Mouse (Mus musculus): ENCODE results near the gene Siah1a. TPM values are rescaled to one million over a fixed set of nuclear protein-coding genes. Genes with fewer than 3 reads are reported as not detected.

The Siah1a gene
- polyA plus RNA-seq, 1 experiment from 2014 or later = 67.9 TPM

- Histone ChIP-seq H3K9ac (replicated peaks) (no peak overlapping the region), H3K4me3 (replicated peaks) (no peak overlapping the region), H3K36me3 (no peaks in the 10 kb centered on the region), H3K27me3 (replicated peaks) (no peaks in the 10 kb centered on the region), H3K4me2 (no peak overlapping the region; the same call in 1 of the 2 replicates), H3K9me3 (replicated peaks) (no peaks in the 10 kb centered on the region), H3K4me1 (peaks cover 43% of the 10 kb centered on the region), H3K27ac (replicated peaks) (no peak overlapping the region)
- ATAC-seq (ENCODE audit: low FRiP score) = no peak
- WGBS = 76% methylated on average over 7 of the region's 7 CpGs
Observed at GRCm38 (mm10) chr8:86742605-86743345, 3.0 kb downstream of the Siah1a start.

GRCm38 (mm10) chr8:86741627-86742026 lies 4.1 kb downstream of the Siah1a start:
- Histone ChIP-seq H3K9ac (replicated peaks) (no peak overlapping the region), H3K4me2 (no peak overlapping the region), H3K9me3 (replicated peaks) (no peaks in the 10 kb centered on the region), H3K36me3 (no peaks in the 10 kb centered on the region), H3K4me1 (peaks cover 39% of the 10 kb centered on the region), H3K27me3 (replicated peaks) (no peaks in the 10 kb centered on the region), H3K4me3 (replicated peaks) (no peak overlapping the region), H3K27ac (replicated peaks) (no peak overlapping the region)
- ATAC-seq (ENCODE audit: low FRiP score) = no peak

- H3K9ac ChIP-seq (replicated peaks) = no peak overlapping the region
- no peak overlapping the region for H3K27ac ChIP-seq (replicated peaks)
- H3K36me3 ChIP-seq = no peaks in the 10 kb centered on the region
- H3K4me1 ChIP-seq = peaks cover 39% of the 10 kb centered on the region
- H3K4me3 ChIP-seq (replicated peaks) = no peak overlapping the region
- H3K27me3 ChIP-seq (replicated peaks) = no peaks in the 10 kb centered on the region
- H3K9me3 ChIP-seq (replicated peaks) = no peaks in the 10 kb centered on the region
- H3K4me2 ChIP-seq = no peak overlapping the region
- ATAC-seq (ENCODE audit: low FRiP score) = no peak
Observed at GRCm38 (mm10) chr8:86740899-86741298, 4.8 kb downstream of the Siah1a start.

GRCm38 (mm10) chr8:86735446-86736111 lies 10.2 kb downstream of the Siah1a start:
- no peak for ATAC-seq (ENCODE audit: low FRiP score)
- Histone ChIP-seq H3K36me3 (no peaks in the 10 kb centered on the region), H3K4me1 (peaks cover 32% of the 10 kb centered on the region), H3K27ac (replicated peaks) (no peak overlapping the region), H3K9ac (replicated peaks) (no peak overlapping the region), H3K4me3 (replicated peaks) (no peak overlapping the region), H3K9me3 (replicated peaks) (no peaks in the 10 kb centered on the region), H3K4me2 (no peak overlapping the region), H3K27me3 (replicated peaks) (no peaks in the 10 kb centered on the region)
- 56% methylated on average over 3 of the region's 3 CpGs for WGBS

- H3K27me3 ChIP-seq (replicated peaks) = no peaks in the 10 kb centered on the region
- H3K27ac ChIP-seq (replicated peaks) = no peak overlapping the region
- H3K4me2 ChIP-seq = no peak overlapping the region
- no peaks in the 10 kb centered on the region for H3K9me3 ChIP-seq (replicated peaks)
- H3K9ac ChIP-seq (replicated peaks) = no peak overlapping the region
- no peak for ATAC-seq (ENCODE audit: low FRiP score)
- 88% methylated on average over 1 of the region's 1 CpGs for WGBS
- peaks cover 38% of the 10 kb centered on the region for H3K4me1 ChIP-seq
- H3K36me3 ChIP-seq = no peaks in the 10 kb centered on the region
- no peak overlapping the region for H3K4me3 ChIP-seq (replicated peaks)
Observed at GRCm38 (mm10) chr8:86734954-86735353, 10.8 kb downstream of the Siah1a start.

GRCm38 (mm10) chr8:86734171-86734570 lies 11.6 kb downstream of the Siah1a start:
- WGBS = 81% methylated on average over 4 of the region's 4 CpGs
- no peak for ATAC-seq (ENCODE audit: low FRiP score)
- H3K27ac ChIP-seq (replicated peaks) = no peak overlapping the region
- H3K4me2 ChIP-seq = no peak overlapping the region
- no peak overlapping the region for H3K4me3 ChIP-seq (replicated peaks)
- H3K9me3 ChIP-seq (replicated peaks) = no peaks in the 10 kb centered on the region
- no peaks in the 10 kb centered on the region for H3K36me3 ChIP-seq
- H3K9ac ChIP-seq (replicated peaks) = no peak overlapping the region
- peaks cover 39% of the 10 kb centered on the region for H3K4me1 ChIP-seq
- H3K27me3 ChIP-seq (replicated peaks) = no peaks in the 10 kb centered on the region

GRCm38 (mm10) chr8:86730860-86731259 lies 14.9 kb downstream of the Siah1a start:
- Histone ChIP-seq H3K9ac (replicated peaks) (no peak overlapping the region), H3K36me3 (no peaks in the 10 kb centered on the region), H3K4me2 (no peak overlapping the region), H3K4me1 (peaks cover 47% of the 10 kb centered on the region), H3K4me3 (replicated peaks) (no peak overlapping the region), H3K27ac (replicated peaks) (no peak overlapping the region), H3K27me3 (replicated peaks) (no peaks in the 10 kb centered on the region), H3K9me3 (replicated peaks) (no peaks in the 10 kb centered on the region)
- no peak for ATAC-seq (ENCODE audit: low FRiP score)
- WGBS = 90% methylated on average over 1 of the region's 1 CpGs

- WGBS = 59% methylated on average over 3 of the region's 3 CpGs
- no peak for ATAC-seq (ENCODE audit: low FRiP score)
- no peaks in the 10 kb centered on the region for H3K9me3 ChIP-seq (replicated peaks)
Observed at GRCm38 (mm10) chr8:86730303-86730702, 15.4 kb downstream of the Siah1a start.

GRCm38 (mm10) chr8:86728224-86728950 lies 17.3 kb downstream of the Siah1a start:
- no peak overlapping the region for H3K27ac ChIP-seq (replicated peaks)
- 76% methylated on average over 19 of the region's 19 CpGs for WGBS
- no peak for ATAC-seq (ENCODE audit: low FRiP score)
- no peaks in the 10 kb centered on the region for H3K9me3 ChIP-seq (replicated peaks)
- H3K4me3 ChIP-seq (replicated peaks) = no peak overlapping the region
- H3K4me1 ChIP-seq = peaks cover 32% of the 10 kb centered on the region
- H3K9ac ChIP-seq (replicated peaks) = no peak overlapping the region
- peaks cover under 1% of the 10 kb centered on the region; the same call in 1 of the 2 replicates for H3K36me3 ChIP-seq
- no peak overlapping the region for H3K4me2 ChIP-seq
- no peaks in the 10 kb centered on the region for H3K27me3 ChIP-seq (replicated peaks)

More at GRCm38 (mm10) chr8:86730303-86730702, 15.4 kb downstream of the Siah1a start:
- Histone ChIP-seq H3K27ac (replicated peaks) (no peak overlapping the region), H3K4me1 (peaks cover 41% of the 10 kb centered on the region), H3K27me3 (replicated peaks) (no peaks in the 10 kb centered on the region), H3K4me3 (replicated peaks) (no peak overlapping the region), H3K36me3 (no peaks in the 10 kb centered on the region; the same call in 1 of the 2 replicates), H3K9ac (replicated peaks) (0 out of 2 replicates have a peak overlapping the region, but pooled peaks have one; percentile 7), H3K4me2 (no peak overlapping the region)

GRCm38 (mm10) chr8:86726959-86727358 lies 18.8 kb downstream of the Siah1a start:
- Histone ChIP-seq H3K27ac (replicated peaks) (no peak overlapping the region), H3K4me3 (replicated peaks) (no peak overlapping the region), H3K36me3 (peaks cover 3% of the 10 kb centered on the region; the same call in 1 of the 2 replicates), H3K9me3 (replicated peaks) (no peaks in the 10 kb centered on the region), H3K4me1 (peaks cover 32% of the 10 kb centered on the region), H3K9ac (replicated peaks) (no peak overlapping the region), H3K27me3 (replicated peaks) (no peaks in the 10 kb centered on the region), H3K4me2 (no peak overlapping the region)
- WGBS = 75% methylated on average over 6 of the region's 6 CpGs
- ATAC-seq (ENCODE audit: low FRiP score) = no peak

- Histone ChIP-seq H3K27ac (replicated peaks) (no peak overlapping the region), H3K36me3 (peaks cover 17% of the 10 kb centered on the region; the same call in 1 of the 2 replicates), H3K27me3 (replicated peaks) (no peaks in the 10 kb centered on the region), H3K4me3 (replicated peaks) (no peak overlapping the region), H3K4me1 (no peaks in the 10 kb centered on the region), H3K9me3 (replicated peaks) (no peaks in the 10 kb centered on the region), H3K4me2 (no peak overlapping the region), H3K9ac (replicated peaks) (no peak overlapping the region)
- 85% methylated on average over 2 of the region's 2 CpGs for whole genome bisulfite sequencing
- no peak for ATAC-seq (ENCODE audit: low FRiP score)
Observed at GRCm38 (mm10) chr8:86721490-86721889, 24.2 kb downstream of the Siah1a start.
